Mouse (Mus musculus): ENCODE results near the gene Atp5c1.
A peak's percentile ranks its signal among the peaks of the same experiment; 100 is the strongest.

The Atp5c1 gene

GRCm38 (mm10) chr2:10050878-10051277 is 29.4 kb downstream of the Atp5c1 start:
- no peak for DNase-seq (ENCODE audit: low spot score)

- DNase-seq (ENCODE audit: low spot score), result no peak
Measured at GRCm38 (mm10) chr2:10049456-10049855, 30.9 kb downstream of the Atp5c1 start.

GRCm38 (mm10) chr2:10048461-10048860 is 31.8 kb downstream of the Atp5c1 start, which contains the start of gene Taf3:
Gene Taf3 (minus strand): TSS chr2:10048596.
- DNase-seq (ENCODE audit: low spot score), result peak; percentile 94

GRCm38 (mm10) chr2:10047758-10048436 is 32.4 kb downstream of the Atp5c1 start:
- no peak for DNase-seq (ENCODE audit: low spot score)

DNA sequence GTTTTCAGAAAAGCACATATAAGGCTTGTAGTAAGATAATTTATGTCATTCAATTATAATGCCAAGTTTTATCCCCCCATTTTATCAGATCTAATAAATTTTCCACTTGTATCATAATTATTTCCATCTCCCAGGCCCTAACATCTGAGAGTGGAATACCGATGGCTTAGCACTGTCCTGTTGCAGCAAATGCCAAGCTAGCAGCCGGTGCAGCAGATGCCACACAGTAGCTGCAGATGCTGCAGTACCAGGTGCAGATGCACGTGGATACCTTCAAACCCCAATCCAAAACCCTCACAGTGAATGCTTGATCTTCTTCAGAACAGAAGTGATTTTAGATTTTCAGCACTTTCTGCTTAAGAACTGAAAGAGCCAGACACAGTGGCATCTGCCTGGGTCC is 45.3 kb downstream of the Atp5c1 start:
- no peak for DNase-seq (ENCODE audit: low spot score)

DNA sequence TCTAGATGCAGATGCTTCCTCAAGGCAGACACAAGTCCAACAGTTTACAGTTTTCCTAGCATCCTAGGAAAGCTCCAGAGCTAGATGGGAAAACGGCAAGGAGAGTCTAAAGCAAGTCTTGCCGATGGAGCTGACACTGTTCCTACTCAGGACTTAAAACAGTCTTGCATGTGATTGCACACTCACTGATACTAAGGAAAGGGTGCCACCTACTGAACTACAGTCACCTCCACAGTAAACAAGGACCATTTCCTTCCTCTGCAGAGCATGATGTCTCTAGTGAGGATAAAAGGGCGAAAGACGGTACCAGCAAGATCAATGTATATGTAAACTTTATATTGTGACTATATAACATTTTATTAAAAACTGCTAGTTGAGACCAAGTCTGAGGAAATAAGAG is 46.6 kb downstream of the Atp5c1 start:
- DNase-seq (ENCODE audit: low spot score), result no peak

DNA sequence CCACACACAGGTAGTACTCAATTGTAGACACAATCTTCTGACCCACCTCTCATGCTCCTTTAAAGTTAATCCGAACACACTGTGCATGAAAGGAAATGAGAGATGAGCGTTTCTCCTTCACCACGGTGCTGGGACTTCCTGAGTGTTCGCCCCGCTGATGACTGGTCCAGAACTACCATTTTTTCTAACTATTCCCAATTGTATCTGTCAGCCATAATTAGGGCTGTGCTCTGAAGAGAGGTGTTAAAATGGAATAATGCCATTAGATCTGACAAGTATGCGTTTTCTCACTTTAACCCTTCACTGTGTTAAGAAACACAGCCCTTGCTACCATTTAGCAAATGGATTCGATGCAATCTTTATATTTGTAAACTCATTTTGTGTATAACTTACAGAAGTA is 50.6 kb downstream of the Atp5c1 start:
- DNase-seq (ENCODE audit: low spot score), result no peak

DNA sequence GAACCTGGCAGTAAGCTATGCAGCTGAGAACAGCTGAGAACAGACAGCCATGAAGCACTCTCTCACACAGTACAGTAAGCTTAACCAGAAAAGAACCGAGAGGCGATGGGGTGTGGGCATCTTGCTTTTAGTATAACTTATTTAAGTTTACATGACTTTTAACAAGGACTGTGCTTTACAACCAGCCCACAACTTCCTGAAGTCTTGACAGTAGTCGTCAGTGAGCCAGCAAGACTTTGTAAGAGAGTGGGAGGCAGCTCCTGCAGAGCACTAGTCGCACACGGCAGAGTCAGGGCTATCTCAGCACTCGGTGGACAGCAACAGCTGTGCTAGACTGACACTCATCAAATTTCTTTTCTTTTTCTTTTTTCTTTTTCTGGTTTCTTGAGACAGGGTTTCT is 56.0 kb downstream of the Atp5c1 start:
- no peak for DNase-seq (ENCODE audit: low spot score)

- DNase-seq (ENCODE audit: low spot score), result no peak
Measured at GRCm38 (mm10) chr2:10021296-10021695, 59.0 kb downstream of the Atp5c1 start.

DNA sequence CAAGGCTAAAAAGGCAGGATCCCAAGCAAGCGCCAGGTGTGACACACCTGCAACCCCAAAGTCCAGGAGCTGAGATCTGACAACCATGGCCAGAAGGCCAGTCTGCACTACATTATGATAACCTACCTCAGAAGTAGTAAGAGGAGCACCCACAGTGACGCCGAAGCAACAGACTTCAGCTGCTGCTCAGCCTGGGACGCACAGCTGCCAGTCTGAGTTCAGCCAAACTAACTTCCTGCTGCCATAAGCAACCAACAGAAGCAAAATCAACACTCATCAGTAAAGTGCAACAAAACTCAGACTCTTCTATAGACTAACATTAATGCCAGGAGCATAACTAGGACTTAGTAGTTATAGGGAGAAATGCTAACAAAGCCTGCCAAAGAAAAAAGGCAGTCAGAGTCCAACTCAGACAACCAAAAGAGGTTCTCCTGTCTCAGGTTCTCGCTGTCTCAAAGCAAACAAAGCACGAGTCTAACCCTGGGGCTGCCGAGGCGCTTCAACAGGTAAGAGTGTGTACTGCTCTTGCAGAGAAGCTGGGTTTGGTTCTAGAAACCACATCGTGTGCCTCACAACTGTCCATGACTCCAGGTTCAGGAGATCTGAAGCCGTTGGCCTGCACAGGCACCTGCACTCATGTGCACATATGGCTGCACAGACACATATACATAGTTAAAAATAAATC is 65.2 kb downstream of the Atp5c1 start:
- DNase-seq (ENCODE audit: low spot score), result no peak

- DNase-seq (ENCODE audit: low spot score), result peak; percentile 33
Measured at GRCm38 (mm10) chr2:10010263-10010909, 69.9 kb downstream of the Atp5c1 start.

DNA sequence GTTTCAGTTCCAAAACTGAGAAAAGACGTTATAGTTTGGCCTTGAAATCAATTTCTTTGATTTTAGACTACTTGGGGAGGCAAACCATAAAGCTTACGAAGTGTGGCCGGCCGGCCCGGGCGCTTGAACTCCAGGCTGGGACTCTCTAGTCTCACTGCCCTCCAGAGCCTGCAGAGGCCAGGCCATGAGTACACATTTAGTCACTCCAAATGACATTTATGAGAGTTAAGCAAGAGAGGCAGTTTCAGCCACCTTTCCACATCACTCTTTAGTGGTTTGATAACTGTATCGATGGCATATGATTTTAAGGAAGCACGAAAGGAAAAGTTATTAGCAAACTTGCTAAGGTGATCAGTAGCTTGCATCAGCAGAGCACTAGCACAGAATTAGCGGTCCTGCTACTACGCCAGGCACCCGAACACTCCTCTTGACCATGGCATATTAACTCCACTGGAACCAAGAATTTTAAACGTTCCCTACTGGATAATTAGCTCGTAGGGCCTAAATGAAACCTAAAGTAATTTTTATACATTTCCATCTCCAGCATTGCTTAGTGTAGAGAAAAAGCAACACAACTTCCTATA is 70.5 kb downstream of the Atp5c1 start:
- DNase-seq (ENCODE audit: low spot score), result no peak

GRCm38 (mm10) chr2:10008593-10008992 is 71.7 kb downstream of the Atp5c1 start:
- no peak for DNase-seq (ENCODE audit: low spot score)

Measured in lung, postnatal 25 days (tissue).